Mouse (Mus musculus): ENCODE results near the gene Tbata.

Gene Tbata

DNA sequence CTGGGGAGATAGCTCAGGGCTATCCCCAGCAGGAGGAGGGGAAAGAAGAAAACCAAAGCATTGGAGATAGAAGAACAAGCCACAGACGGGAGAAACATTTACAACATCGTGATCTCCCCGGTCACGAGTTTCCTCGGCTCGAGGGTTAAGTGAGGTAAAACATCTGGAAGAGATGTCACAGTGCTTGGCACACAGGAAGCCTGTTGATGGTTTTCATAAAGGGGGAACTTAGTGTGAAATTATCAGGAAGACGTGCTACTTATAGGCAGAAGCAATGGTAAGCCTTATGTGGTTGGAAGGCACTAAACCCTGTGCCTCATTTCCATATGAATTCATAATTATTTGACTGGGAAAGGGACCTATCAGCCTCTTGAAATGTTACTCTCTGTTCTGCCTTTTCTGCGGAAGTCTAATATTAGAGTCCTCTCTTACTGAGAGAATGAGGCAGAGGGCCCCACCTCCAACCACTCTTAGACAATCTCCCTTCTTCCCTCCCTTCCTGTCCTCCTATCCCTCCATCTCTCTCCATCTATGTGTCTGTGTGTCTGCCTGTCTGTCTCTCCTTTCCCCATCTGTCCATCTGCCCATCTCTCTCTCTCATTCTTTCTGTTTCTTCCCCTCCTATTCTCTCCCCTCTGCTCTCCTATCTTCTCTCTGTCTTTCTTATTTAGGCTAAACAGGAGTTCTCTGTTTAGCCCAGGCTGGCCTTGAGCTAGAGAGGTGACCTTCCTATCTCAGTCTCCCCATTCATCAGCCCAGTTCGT is 4.2 kb upstream of the Tbata start:
- DNase-seq (ENCODE audit: low read depth, low spot score), result no peak

DNA sequence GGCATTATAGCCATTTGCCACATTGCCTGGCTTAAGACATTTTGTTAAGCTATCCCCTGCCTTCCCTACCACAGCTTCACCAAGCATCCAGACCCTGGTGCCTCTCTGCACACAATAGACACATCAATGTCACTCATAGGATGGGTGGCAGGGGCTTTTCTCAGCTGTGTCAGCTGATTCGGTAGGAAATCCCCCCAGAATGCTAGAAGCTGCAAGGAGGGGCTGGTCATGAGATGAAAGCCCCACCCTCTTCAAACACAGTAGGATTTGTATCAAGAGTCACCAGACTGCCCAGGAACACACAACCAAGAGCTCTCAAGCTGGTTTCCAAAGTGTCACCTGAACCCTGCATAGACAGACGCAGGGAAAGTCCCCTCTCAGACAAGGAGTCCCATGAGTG is 3.4 kb upstream of the Tbata start:
- DNase-seq (ENCODE audit: low read depth, low spot score), result no peak

DNA sequence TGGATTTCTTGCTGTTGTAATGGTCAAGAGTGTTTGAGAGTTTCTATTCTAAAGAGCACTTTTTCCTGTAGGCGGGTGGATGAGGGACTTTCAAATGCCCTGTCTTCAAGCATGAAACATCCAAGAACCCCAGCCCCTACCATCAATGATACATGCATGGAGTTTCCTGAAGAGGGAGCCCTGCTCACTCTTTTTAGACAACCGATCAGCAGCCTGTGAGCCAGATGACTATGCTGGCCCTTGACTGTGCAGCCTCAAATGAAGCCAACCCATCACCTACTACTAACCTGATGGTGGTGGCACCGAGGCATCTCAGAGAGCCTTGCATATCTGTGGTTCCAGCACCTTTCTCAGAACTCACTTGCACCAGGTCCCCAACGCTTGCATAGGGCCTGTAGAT is 742 bp downstream of the Tbata start:
- no peak for DNase-seq (ENCODE audit: low read depth, low spot score)

DNA sequence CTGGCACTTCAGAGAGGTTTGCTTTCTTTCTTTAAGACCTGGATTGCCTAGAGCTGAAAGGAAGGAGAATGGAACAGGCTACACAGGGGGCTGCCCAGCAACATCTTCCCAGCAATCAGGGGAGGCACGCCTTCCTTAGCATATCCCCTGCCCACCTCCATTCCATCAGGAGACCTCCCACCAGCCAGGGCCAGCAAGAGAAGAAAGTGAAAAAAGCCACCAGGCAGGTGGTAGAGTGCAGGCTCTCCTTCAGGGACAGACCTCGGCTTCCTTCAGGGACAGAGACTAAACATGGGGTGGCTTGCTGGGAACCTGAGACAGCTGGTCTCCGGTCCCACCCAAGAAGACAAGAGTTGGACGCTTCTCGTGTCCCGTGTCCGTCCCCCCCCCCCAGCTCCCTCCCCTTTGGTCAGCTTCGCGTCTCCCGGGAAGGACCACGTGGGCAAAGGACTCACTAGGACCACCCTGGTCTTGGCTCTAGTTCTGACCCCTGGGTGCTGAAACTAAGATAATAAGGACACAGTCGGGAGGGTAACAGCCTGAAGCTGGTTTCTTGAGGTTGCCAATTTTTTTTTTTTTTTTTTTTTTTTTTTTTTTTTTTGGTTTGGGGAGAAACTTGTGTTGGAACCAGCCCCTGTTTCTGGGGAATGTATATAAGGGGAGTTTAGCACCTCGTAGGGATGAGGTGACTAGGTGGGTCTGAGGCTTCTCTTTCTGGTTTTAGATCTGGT is 3.1 kb downstream of the Tbata start:
- no peak for DNase-seq (ENCODE audit: low read depth, low spot score)

DNA sequence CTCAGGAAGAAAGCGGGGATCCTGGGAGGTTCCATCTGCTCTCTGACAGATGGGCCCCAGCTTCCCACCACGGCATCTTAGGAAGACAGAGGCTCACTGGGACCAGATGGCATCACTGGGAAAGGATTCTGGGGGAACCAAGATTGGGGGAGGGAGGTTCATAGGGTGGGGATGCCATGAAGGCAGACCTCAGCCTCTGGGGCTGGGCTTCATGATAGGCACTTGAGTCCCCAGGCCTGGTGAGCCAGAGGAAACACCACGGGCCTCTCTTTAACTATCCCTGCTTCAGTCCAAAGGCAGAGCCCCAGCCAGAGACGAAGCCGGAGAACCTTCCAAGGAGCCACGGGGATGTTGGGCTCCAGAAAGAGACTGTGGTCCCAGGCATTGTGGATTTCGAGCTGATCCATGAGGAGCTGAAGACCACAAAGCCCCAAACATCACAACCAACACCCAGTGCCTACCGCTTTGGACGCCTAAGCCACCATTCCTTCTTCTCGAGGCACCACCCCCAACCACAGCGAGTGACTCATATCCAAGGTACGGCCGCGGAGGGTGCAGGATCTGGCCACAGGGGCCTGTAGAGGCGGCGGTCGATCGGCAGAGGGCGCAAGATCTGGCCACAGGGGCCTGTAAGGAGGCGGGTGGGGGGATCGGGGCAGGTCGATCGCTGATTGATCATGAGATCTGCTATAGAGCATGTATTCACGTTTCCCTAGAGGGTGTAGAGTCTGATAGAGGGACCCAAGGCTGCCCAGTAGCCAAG is 3.9 kb downstream of the Tbata start:
- no peak for DNase-seq (ENCODE audit: low read depth, low spot score)

DNA sequence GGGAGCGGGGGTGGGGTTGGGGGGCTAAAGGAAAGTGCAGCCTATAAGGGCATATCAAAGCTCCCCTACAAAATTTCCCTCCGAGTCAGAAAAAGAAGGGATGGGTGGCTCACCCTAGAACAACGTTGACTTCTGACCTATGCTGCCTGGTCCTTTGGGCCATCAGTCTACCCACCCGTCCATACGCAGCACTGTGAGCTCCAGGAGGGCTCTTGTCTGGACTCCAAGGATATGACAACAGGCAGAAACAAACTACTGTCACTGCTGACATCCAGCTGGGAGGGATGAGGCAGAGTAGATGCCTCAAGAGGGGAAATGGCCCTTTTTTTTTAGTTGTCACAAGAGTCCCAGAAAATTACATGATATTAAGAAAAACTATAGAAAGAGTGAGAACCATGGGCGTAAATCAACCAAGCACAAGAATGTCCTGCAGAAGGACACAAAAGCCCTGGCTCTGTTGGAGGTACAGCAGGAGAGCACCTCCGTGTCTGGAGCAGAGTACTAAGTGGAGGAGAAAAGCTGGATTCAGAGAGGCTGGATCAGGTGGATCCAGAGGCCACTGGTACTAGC is 4.6 kb downstream of the Tbata start:
- DNase-seq (ENCODE audit: low read depth, low spot score), result no peak

DNA sequence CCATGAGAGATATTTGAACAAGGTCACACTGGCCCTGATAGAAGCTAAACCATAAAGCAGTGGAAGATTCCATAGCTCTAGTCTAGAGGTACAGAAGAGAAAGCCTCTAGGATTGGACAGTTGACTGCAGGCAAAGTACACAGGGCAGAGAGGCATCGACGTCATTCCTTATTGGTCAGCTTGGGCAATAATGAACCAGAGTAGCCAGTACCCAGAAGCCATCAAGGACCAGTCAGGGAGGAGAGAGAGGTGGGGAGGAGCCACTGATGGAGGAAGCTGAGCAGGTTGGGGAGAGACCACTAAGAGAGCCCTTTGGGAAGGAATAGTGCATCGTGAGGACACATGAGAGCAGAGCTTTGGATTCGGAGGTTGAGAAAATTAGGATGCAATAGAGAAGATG is 6.0 kb downstream of the Tbata start:
- DNase-seq (ENCODE audit: low read depth, low spot score), result no peak

DNA sequence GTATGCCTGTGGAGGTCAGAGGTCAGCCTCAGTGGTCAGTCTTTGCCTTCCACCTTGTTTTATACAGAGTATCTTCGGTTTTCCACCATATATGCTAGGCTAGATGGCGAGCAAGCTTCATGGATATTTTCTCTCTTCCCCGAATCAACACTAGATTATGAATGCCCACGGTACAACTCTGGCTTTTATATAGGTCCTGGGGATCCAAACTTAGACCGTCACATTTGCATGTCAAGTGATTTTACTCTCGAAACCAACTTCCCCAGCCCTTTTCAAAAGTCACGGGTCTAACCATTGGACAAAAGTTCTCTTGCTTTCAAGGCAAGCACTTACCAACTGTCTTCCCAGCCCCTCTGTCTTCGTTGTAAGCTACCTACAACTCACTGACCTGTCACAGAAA is 6.9 kb downstream of the Tbata start:
- DNase-seq (ENCODE audit: low read depth, low spot score), result no peak

DNA sequence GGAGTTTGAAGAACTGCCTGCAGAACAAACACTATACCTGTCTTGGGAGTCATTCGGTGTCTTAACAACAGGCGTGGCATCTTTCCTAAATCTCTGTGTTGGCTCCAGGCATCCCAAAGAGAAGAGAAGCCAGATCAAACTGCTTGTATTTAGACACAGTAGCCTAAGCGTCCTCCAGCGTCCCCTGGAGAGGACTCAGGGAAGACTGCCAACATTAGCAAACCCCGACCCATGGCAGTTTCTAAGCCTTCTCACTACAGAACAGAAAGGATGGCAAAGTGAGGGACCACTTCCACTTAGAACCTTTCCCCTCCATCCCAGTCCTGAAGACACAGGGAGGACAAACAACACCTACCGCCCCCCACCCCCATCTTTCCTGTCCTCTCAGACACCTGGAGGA is 8.2 kb downstream of the Tbata start:
- DNase-seq (ENCODE audit: low read depth, low spot score), result no peak

DNA sequence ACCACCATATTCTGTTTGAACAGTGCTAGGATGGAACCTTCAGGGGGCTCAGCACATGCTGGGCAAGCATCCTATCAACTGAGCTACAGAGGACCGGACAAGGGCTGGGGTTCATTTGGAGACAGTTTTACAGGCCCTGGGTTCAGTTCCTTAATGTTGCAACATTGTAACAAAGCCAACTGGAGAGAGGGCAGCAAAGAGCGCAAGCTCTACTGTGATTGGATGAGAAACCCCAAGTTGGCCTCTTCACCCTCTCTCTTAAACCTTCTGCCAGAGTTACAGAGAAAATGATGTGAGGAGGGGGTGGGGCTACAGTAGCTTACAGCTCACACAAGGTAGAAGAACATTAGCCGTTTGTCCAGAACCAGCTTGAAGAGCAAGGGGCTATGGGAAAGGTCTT is 15.2 kb downstream of the Tbata start:
- DNase-seq (ENCODE audit: low read depth, low spot score), result no peak

DNA sequence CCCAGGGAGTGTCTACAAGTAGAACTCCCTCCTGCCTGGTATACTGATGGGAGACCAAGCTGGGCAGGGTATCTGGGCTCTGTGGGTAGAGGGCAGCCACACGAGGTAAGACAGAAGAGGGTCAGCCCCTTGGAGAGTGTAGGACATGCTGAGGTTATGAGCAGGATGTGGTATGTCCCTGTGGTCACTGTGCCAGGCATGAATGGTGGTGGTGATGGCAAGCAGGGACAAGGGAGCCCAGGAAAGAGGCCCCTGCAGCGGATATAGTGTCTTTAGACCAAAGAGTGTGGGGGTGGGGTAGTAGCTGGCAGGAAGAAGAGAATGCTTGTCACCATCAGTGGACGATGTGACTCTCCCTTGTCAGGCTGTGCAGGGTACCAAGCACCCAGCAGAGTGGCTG is 16.3 kb downstream of the Tbata start:
- no peak for DNase-seq (ENCODE audit: low read depth, low spot score)

DNA sequence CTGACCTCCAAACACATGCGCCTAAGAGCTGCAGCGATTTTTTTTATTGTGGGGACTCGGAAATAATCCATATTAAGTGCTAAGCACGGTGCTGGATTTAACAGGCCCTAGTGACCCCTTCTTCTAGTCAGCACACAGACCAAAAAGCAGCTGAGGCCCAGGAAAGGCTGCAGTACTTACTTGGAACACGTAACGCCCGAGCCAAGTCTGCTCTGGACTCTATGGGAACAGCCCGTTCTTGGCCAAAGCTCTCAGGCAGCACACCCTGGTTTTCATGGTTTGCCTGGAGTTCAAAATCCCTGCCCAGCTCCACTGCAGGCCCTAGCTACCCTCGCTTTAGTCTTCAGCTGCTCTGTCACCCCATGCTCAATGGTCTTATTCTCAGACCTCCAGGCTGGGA is 22.9 kb downstream of the Tbata start:
- DNase-seq (ENCODE audit: low read depth, low spot score), result no peak

DNA sequence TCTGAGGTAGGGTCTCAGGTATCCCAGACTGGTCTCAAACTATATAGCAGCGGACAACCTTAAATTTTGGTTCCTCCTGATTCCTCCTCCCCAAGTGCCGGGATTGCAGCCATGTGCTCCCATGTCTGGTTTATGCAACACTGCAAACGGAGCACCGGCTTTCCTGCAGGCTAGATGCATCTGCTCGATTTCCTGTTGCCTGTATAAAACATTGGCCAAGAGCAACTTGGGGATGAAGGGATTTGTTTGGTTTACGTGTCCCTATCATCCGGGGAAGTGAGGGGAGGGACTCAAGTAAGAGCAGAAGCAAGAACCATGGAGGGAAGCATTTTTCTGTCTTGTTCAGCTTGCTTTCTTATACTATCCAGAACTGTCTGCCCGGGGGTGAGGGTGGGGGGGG is 23.5 kb downstream of the Tbata start:
- no peak for DNase-seq (ENCODE audit: low read depth, low spot score)

DNA sequence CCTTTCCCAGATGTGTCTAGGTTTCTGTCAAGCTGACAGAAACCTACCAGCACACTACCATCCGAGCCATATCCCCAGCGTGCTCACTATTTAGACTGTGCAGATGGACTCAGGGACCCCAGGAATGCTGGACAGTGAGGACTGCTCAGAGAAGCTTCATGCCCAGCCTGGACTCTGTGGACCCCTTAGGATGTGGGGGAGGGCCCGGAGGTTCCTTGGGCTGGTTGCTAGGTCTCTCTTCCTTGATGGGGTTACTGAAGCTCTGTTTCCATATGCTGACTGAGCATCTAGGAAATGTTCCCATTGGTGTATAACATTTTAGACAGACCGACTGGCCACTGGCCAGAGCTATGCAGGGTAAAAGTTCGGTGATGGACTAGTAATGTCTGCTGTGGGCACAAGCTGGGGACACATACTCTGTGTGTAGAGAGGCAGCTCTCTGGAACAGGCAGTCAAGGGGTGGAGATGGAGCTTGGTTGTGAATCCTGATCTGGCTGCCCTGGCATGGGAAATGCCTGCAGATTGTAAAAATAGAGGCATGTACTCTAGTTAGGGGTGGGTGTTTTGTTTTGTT is 24.1 kb downstream of the Tbata start:
- no peak for DNase-seq (ENCODE audit: low read depth, low spot score)

DNA sequence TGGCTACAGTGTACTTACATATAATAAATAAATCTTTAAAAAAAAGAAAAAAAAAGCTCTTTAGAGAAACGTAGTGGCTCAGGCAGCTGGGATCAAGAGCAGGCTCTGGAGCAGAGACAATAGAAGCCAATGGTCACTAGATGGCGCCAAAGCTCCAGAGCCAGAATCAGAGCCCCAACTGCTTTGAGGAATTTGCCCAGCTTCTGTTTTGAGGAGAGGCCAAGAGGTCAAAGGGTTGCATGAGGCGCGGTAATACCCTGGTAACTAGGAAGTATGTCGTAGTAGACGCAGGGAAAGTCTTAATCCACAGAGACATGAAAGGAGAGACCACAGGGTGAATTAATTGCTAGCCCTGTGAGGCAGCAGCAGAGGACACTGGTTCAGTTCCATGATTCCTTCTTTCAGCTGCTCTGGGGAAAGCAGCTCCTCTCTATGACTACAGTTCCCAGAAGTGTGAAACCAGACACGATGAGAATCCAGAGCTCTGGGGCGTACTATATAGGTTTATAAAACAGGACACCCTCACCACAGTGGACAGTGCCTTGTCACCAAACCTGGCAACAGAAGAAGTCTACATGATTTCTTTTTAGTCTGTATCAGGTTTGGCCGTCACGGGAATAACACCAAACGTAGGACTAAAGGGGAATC is 27.9 kb downstream of the Tbata start:
- DNase-seq (ENCODE audit: low read depth, low spot score), result peak; percentile 53

DNA sequence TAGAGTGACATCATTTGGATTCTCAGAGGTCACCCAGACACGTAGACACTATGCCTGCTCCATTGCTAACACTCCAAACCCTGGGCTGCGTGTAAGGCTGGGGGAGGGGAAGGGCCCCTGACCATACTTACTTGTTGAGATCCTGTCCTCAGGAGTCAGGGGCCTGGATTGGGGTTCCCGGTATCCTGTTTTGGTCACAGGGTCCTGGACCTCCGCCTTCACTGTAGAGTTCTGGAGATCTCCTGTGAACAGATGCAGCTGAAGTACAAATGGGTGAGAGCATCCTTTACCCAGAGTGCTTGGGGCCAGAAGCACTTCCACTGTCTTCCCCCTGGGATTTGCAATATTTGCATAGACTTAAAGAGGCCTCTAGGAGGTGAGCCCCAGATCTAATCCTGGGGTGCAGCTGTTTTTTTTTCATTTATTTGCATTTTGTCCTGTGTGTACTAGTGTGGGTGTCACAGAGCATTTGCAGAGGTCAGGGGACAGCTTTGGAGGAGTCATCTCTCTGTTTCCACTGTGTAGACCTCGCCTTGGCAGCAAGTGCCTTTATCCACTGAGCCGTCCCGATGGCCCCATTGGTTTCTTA is 28.6 kb downstream of the Tbata start:
- no peak for DNase-seq (ENCODE audit: low read depth, low spot score)

DNA sequence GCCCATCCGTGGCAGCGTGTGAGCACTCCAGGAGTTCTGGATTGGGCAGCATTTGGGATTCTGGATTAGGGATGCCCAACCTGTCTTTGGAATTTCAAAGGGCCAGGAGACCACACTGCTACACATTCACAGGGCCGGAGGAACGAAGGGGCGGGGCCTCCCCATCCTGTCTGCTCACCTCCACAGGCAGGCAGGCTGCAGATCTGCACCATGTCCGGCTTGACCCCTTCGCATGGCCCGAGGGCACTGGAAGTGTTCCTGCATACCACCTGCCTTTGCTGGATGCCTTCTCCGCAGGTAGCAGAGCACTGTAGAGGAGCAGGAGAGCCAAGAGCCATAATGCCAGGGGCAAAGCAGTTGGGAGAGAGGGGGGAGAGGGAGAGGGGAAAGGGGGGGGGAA is 29.2 kb downstream of the Tbata start:
- no peak for DNase-seq (ENCODE audit: low read depth, low spot score)

DNA sequence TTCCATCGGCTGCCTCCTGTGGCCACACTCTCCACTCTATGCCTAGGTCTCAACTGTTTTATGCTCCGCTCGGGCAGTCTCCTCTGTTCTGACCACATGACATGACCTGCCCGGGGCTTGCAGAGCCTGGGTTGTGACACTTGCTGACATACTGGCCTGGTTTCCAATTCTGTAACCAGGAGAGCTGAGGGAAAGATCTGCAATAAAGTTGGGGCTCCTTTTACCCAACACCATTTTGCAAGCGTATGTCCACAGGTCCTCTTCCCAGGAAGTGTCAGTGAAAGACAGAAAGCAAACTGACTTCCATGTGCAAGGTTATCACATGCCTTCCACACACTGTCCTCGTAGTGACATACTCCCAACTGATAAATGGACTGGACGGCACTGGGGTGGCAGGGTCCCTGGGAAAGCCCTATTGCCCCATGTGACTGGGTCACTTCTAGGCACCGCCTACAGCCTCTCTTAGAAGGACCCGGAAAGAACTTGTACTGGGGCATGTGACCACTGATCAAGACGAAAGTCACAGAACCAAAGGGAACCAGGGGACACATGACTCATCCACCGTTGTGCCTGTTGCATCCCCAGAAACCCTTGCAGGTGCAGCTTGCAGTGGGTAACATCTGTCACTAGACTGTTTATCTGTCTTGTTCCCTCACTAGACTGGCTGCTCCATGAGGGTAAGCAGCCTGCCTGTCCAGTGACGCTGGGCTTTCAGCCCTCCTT is 30.0 kb downstream of the Tbata start:
- DNase-seq (ENCODE audit: low read depth, low spot score), result no peak

DNA sequence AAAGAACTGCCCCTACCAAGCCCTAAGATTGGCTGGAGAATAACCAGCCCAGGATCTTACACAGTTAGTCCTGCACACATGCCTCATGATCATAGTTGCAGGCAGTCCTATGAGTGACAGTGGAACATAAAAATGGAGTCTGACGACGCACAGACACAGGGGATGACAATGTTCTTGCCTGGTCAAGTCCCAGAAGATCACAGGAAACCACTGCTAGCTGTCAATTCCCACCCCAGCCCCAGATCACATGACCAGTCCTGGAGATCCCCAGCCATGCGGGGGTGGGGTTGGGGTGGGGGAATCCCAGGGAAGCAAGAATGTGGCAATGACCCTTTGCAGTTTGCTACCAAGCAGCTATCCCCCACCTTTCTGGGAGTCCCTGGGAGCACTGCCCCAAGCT is 32.2 kb downstream of the Tbata start:
- no peak for DNase-seq (ENCODE audit: low read depth, low spot score)

DNA sequence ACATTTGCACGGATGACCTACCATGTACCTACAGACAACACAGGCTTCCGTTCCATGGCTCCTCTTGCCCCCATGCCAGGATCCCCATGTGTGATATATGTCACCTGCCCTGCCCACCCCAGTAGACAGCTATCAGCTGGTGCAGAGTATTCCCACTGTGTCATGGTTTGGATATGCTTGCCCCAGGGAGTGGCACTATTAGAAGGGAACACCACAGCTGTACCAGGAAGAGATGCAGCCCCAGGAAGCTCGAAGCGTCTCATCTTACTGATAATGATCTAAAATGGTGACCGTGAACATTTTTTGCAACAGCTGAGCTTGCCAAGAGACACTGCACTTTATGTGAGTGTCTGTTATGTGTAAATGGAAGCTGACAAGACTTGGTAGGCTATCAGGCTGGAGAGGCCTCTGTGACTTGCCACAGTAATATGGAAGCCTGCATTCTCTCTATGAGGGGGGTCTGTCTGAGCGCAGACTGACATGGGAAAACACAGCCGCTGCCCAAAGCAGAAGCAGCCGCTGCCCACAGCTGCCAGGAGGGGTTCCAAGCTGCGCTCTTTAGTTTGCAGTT is 36.4 kb downstream of the Tbata start:
- DNase-seq (ENCODE audit: low read depth, low spot score), result no peak

All from retina, adult 2 months (tissue).